Mouse (Mus musculus) heart, embryonic 11.5 days (tissue): Measurements from ENCODE around the gene Lrrc41. TPM values are rescaled to one million over a fixed set of nuclear protein-coding genes. Genes with fewer than 3 reads are reported as not detected.

ENCODE experiments used
- ATAC-seq: fragments of 200-750 bp; cut with Nextera tagmentation; replicated peaks from 2 replicates; pipeline ENCODE4 v1.8.0; 2017; ENCODE audit warnings: moderate library complexity; ENCODE audit not compliant: insufficient number of reproducible peaks, low FRiP score, low TSS enrichment
- H3K27ac ChIP-seq: fragments of 300-500 bp; sonication (generic); 2 replicates; pipeline ENCODE4 v1.5.1; 2014; ENCODE audit warnings: mild to moderate bottlenecking, low read depth, low read length
- H3K27me3 ChIP-seq: fragments of 300-500 bp; sonication (generic); 2 replicates; pipeline ENCODE4 v1.6.1; 2014; ENCODE audit warnings: mild to moderate bottlenecking, low read length, mixed read lengths; ENCODE audit not compliant: control insufficient read depth, insufficient read depth
- H3K36me3 ChIP-seq: fragments of 300-500 bp; sonication (generic); 2 replicates; pipeline ENCODE4 v1.6.1; 2014; ENCODE audit warnings: mild to moderate bottlenecking, low read length, moderate library complexity, mixed read lengths; ENCODE audit not compliant: control insufficient read depth, insufficient read depth
- H3K4me1 ChIP-seq: fragments of 300-500 bp; sonication (generic); 2 replicates; pipeline ENCODE4 v1.6.1; 2014; ENCODE audit warnings: low read length; ENCODE audit not compliant: control insufficient read depth, insufficient read depth
- H3K4me2 ChIP-seq: fragments of 300-500 bp; sonication (generic); 2 replicates; pipeline ENCODE4 v1.6.1; 2014; ENCODE audit warnings: mild to moderate bottlenecking, moderate library complexity
- H3K4me3 ChIP-seq: fragments of 300-500 bp; sonication (generic); 2 replicates; pipeline ENCODE4 v1.5.1; 2014; ENCODE audit warnings: low read depth, low read length
- H3K9ac ChIP-seq: fragments of 300-500 bp; sonication (generic); 2 replicates; pipeline ENCODE4 v1.6.1; 2014; ENCODE audit warnings: mild to moderate bottlenecking, low read depth, low read length, moderate library complexity
- H3K9me3 ChIP-seq: fragments of 300-500 bp; sonication (generic); replicated peaks from 2 replicates; pipeline ENCODE4 v1.6.1; 2016; ENCODE audit warnings: low read length; ENCODE audit not compliant: control insufficient read depth
- WGBS: fragments of 180-500 bp; shearing (Covaris S2); extraction: QIAGEN DNeasy Blood & Tissue Kit; methylation state at CpG from one replicate; pipeline ENCODE4 v1.1.7; 2014; ENCODE audit not compliant: insufficient replicate concordance; 5-methylcytosine and 5-hydroxymethylcytosine counted together
- polyA plus RNA-seq: library from polyadenylated mRNA; unstranded; fragments of >200 nt; fragmentation: Nextera tagmentation; extraction: Ambion mirVana; gene quantifications from 2 replicates; pipeline ENCODE4 v1.2.1, GENCODE M21; 2014

Gene Lrrc41
- polyA plus RNA-seq, 1 experiment from 2014 or later, result 61.0 TPM

GRCm38 (mm10) chr4:116074145-116074675, 859 bp upstream of the Lrrc41 start:
- Histone ChIP-seq H3K9ac (peak overlapping the region; percentile 100), H3K4me3 (peak overlapping the region; percentile 97), H3K9me3 (no peaks in the 10 kb centered on the region), H3K4me1 (peaks cover 24% of the 10 kb centered on the region), H3K27ac (peak overlapping the region; percentile 98), H3K4me2 (peak overlapping the region; percentile 85), H3K27me3 (no peaks in the 10 kb centered on the region), H3K36me3 (peaks cover 9% of the 10 kb centered on the region)
- WGBS, result 2% methylated on average over 8 of the region's 8 CpGs
- no peak for ATAC-seq

GRCm38 (mm10) chr4:116075631-116076368, 731 bp downstream of the Lrrc41 start:
- Histone ChIP-seq H3K36me3 (peaks cover 4% of the 10 kb centered on the region), H3K27ac (peak overlapping the region; percentile 98), H3K4me3 (peak overlapping the region; percentile 97), H3K4me2 (peak overlapping the region; percentile 85), H3K9me3 (no peaks in the 10 kb centered on the region), H3K4me1 (peaks cover 24% of the 10 kb centered on the region), H3K27me3 (no peaks in the 10 kb centered on the region), H3K9ac (peak overlapping the region; percentile 100)
- 0% methylated on average over 66 of the region's 77 CpGs for WGBS
- peak; percentile 65 for ATAC-seq

- Histone ChIP-seq H3K36me3 (peaks cover 12% of the 10 kb centered on the region), H3K9me3 (no peaks in the 10 kb centered on the region), H3K27ac (peak overlapping the region; percentile 98), H3K4me1 (peaks cover 24% of the 10 kb centered on the region), H3K4me3 (peak overlapping the region; percentile 97), H3K27me3 (no peaks in the 10 kb centered on the region), H3K4me2 (peak overlapping the region; percentile 85), H3K9ac (peak overlapping the region; percentile 100)
- ATAC-seq, result peak; percentile 8; the same call in 1 of the 2 replicates
- WGBS, result 1% methylated on average over 37 of the region's 37 CpGs
Measured at GRCm38 (mm10) chr4:116076369-116077231, 1.5 kb downstream of the Lrrc41 start.

GRCm38 (mm10) chr4:116077240-116078095, 2.4 kb downstream of the Lrrc41 start:
- ATAC-seq, result no peak
- H3K9me3 ChIP-seq, result no peaks in the 10 kb centered on the region
- no peaks in the 10 kb centered on the region for H3K27me3 ChIP-seq
- peak overlapping the region; percentile 97 for H3K4me3 ChIP-seq
- H3K4me2 ChIP-seq, result peak overlapping the region; percentile 85
- H3K36me3 ChIP-seq, result peaks cover 12% of the 10 kb centered on the region
- H3K4me1 ChIP-seq, result peaks cover 24% of the 10 kb centered on the region
- peak overlapping the region; percentile 100 for H3K9ac ChIP-seq
- H3K27ac ChIP-seq, result peak overlapping the region; percentile 98
- 39% methylated on average over 3 of the region's 3 CpGs for WGBS

- WGBS, result 89% methylated on average over 23 of the region's 23 CpGs
- no peaks in the 10 kb centered on the region for H3K4me1 ChIP-seq
- no peak overlapping the region for H3K4me2 ChIP-seq
- peaks cover 38% of the 10 kb centered on the region for H3K36me3 ChIP-seq
- H3K27me3 ChIP-seq, result no peaks in the 10 kb centered on the region
- H3K27ac ChIP-seq, result no peak overlapping the region
- ATAC-seq, result no peak
- H3K9ac ChIP-seq, result no peak overlapping the region
- H3K4me3 ChIP-seq, result no peak overlapping the region
- H3K9me3 ChIP-seq, result no peaks in the 10 kb centered on the region
Measured at GRCm38 (mm10) chr4:116088510-116089249, 13.6 kb downstream of the Lrrc41 start.

GRCm38 (mm10) chr4:116096291-116096690, 21.2 kb downstream of the Lrrc41 start:
- Histone ChIP-seq H3K4me1 (no peaks in the 10 kb centered on the region), H3K27me3 (no peaks in the 10 kb centered on the region), H3K9me3 (no peaks in the 10 kb centered on the region), H3K36me3 (peaks cover 60% of the 10 kb centered on the region), H3K9ac (no peak overlapping the region), H3K27ac (no peak overlapping the region), H3K4me3 (no peak overlapping the region), H3K4me2 (no peak overlapping the region)
- WGBS, result 85% methylated on average over 10 of the region's 10 CpGs
- no peak for ATAC-seq

- no peaks in the 10 kb centered on the region for H3K27me3 ChIP-seq
- peaks cover 58% of the 10 kb centered on the region for H3K36me3 ChIP-seq
- H3K9me3 ChIP-seq, result no peaks in the 10 kb centered on the region
- no peak for ATAC-seq
- no peak overlapping the region for H3K4me3 ChIP-seq
- no peaks in the 10 kb centered on the region for H3K4me1 ChIP-seq
- no peak overlapping the region for H3K27ac ChIP-seq
- no peak overlapping the region for H3K4me2 ChIP-seq
- no peak overlapping the region for H3K9ac ChIP-seq
- 81% methylated on average over 8 of the region's 8 CpGs for WGBS
Measured at GRCm38 (mm10) chr4:116097211-116097610, 22.1 kb downstream of the Lrrc41 start.
